Mouse (Mus musculus): ENCODE measurements at regions not wholly inside any gene's neighbourhood (a gene's known extent, or its start where the extent isn't known, plus 50 kb on each side); places are given as distances from the start of the nearest gene placed in this dataset.

DNA sequence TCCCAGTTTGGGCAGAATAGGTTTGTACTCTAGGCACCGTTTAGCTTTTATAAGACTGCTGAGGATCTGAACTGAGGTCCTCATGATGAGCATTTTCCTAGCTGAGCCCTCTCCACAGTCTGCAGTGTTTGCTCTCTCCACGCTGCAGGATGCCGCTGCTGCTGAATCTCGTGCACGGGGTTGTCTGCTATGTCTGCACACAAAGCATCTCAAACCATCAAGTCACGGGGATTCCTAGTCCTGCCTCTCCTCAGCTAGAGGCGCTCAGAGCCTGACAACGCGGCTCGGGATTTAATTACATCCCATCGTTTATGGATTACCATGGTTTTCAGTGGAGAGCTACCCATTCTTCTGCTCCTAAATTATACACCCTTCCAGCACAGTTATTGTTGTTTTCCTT is 175.6 kb downstream of the Rnf144b start:
- DNase-seq (ENCODE audit: low read depth in 3 of 3, low spot score in 3 of 3): no peak
- H3K9ac ChIP-seq (replicated peaks): no peak overlapping the region
- H3K36me3 ChIP-seq (replicated peaks; ENCODE audit: control insufficient read depth, insufficient read depth, low read depth): no peaks in the 10 kb centered on the region
- WGBS (ENCODE audit: insufficient replicate concordance): 66% methylated on average over 11 of the region's 11 CpGs
- no peaks in the 10 kb centered on the region for H3K27me3 ChIP-seq (ENCODE audit: control insufficient read depth, insufficient read depth, low read length)
- no peaks in the 10 kb centered on the region for H3K9me3 ChIP-seq (ENCODE audit: control insufficient read depth, low read length)
- H3K4me1 ChIP-seq (replicated peaks; ENCODE audit: control insufficient read depth in 2 of 2, insufficient read depth in 2 of 2, low read length in 1 of 2): no peaks in the 10 kb centered on the region
- no peak overlapping the region for H3K27ac ChIP-seq
- H3K4me2 ChIP-seq (ENCODE audit: low read depth): no peak overlapping the region
- H3K4me3 ChIP-seq (ENCODE audit: insufficient read depth in 1 of 2, low read depth in 2 of 2, low read length in 2 of 2): no peak overlapping the region
- TF ChIP-seq EP300 (IDR thresholded peaks at IDR 0.05; ENCODE audit: low read depth) (no peak), CTCF (IDR thresholded peaks at IDR 0.05; ENCODE audit: low read depth) (no peak)
- ATAC-seq (ENCODE audit: insufficient read depth): no peak

DNA sequence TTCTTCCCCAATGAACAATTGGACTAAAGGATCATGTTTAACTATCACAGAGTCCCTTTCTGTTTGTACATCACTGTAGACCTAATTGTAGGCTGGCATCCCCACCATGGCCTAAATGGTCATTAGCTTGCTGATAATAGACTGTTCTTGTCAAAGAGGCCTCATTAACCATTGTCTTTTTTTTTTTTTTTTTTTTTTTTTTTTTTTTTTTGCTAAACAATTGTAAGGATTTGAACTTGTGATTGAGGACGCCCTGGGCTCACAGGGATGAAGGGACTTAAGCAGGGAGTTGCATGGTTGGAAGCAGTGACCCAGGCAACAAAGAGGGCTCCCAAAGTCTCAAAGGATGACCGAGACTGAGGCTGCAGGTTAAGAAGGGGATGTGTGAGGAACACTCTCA is 178.0 kb downstream of the Rnf144b start:
- Histone ChIP-seq H3K4me3 (ENCODE audit: insufficient read depth in 1 of 2, low read depth in 2 of 2, low read length in 2 of 2) (no peak overlapping the region), H3K9me3 (ENCODE audit: control insufficient read depth, low read length) (no peaks in the 10 kb centered on the region), H3K36me3 (replicated peaks; ENCODE audit: control insufficient read depth, insufficient read depth, low read depth) (no peaks in the 10 kb centered on the region), H3K4me2 (ENCODE audit: low read depth) (no peak overlapping the region), H3K4me1 (replicated peaks; ENCODE audit: control insufficient read depth in 2 of 2, insufficient read depth in 2 of 2, low read length in 1 of 2) (no peaks in the 10 kb centered on the region), H3K27me3 (ENCODE audit: control insufficient read depth, insufficient read depth, low read length) (no peaks in the 10 kb centered on the region), H3K27ac (no peak overlapping the region), H3K9ac (replicated peaks) (no peak overlapping the region)
- DNase-seq (ENCODE audit: low read depth in 3 of 3, low spot score in 3 of 3) (no peak), ATAC-seq (ENCODE audit: insufficient read depth) (no peak)
- 39% methylated on average over 2 of the region's 2 CpGs for WGBS (ENCODE audit: insufficient replicate concordance)
- no peak for TF ChIP-seq CTCF (IDR thresholded peaks at IDR 0.05; ENCODE audit: low read depth)
- no peak for TF ChIP-seq EP300 (IDR thresholded peaks at IDR 0.05; ENCODE audit: low read depth)

- no peak overlapping the region for H3K4me3 ChIP-seq (ENCODE audit: insufficient read depth in 1 of 2, low read depth in 2 of 2, low read length in 2 of 2)
- DNase-seq (ENCODE audit: low read depth in 3 of 3, low spot score in 3 of 3) (no peak), ATAC-seq (ENCODE audit: insufficient read depth) (no peak)
- no peak overlapping the region for H3K27ac ChIP-seq
- H3K9me3 ChIP-seq (ENCODE audit: control insufficient read depth, low read length): no peaks in the 10 kb centered on the region
- WGBS (ENCODE audit: insufficient replicate concordance): 48% methylated on average over 3 of the region's 3 CpGs
- no peaks in the 10 kb centered on the region for H3K4me1 ChIP-seq (replicated peaks; ENCODE audit: control insufficient read depth in 2 of 2, insufficient read depth in 2 of 2, low read length in 1 of 2)
- no peaks in the 10 kb centered on the region for H3K36me3 ChIP-seq (replicated peaks; ENCODE audit: control insufficient read depth, insufficient read depth, low read depth)
- TF ChIP-seq CTCF (IDR thresholded peaks at IDR 0.05; ENCODE audit: low read depth) (no peak), EP300 (IDR thresholded peaks at IDR 0.05; ENCODE audit: low read depth) (no peak)
- no peak overlapping the region for H3K4me2 ChIP-seq (ENCODE audit: low read depth)
- no peaks in the 10 kb centered on the region for H3K27me3 ChIP-seq (ENCODE audit: control insufficient read depth, insufficient read depth, low read length)
- H3K9ac ChIP-seq (replicated peaks): no peak overlapping the region
Observed at GRCm38 (mm10) chr13:47301070-47301469, 178.6 kb downstream of the Rnf144b start.

GRCm38 (mm10) chr13:47309492-47309891 is 187.0 kb downstream of the Rnf144b start:
- 60% methylated on average over 6 of the region's 6 CpGs for WGBS (ENCODE audit: insufficient replicate concordance)
- H3K9me3 ChIP-seq (ENCODE audit: control insufficient read depth, low read length): no peaks in the 10 kb centered on the region
- ATAC-seq (ENCODE audit: insufficient read depth): no peak

DNA sequence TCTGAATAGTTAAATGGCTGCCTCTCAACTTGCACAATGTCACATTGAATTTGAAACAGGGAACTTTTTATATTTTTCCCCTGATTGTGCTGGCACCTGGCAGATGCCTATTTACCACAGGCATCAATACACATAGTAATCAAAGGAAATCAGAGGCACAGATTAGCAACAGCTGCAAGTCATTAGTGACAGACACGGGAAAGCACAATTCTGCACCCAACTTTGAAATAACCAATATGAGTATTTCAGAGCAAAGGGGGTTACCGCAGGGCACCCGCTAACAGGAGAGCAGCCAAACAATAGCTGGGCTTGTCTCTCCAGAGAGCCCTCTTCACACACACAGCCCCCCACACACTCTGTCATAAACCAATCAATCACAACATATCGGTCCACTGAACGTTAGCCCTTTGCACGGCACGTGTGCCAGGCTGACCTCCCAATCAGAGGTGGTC is 188.3 kb downstream of the Rnf144b start:
- ATAC-seq (ENCODE audit: insufficient read depth): no peak
- no peaks in the 10 kb centered on the region for H3K36me3 ChIP-seq (replicated peaks; ENCODE audit: control insufficient read depth, insufficient read depth, low read depth)
- no peaks in the 10 kb centered on the region for H3K27me3 ChIP-seq (ENCODE audit: control insufficient read depth, insufficient read depth, low read length)
- WGBS (ENCODE audit: insufficient replicate concordance): 64% methylated on average over 7 of the region's 7 CpGs
- H3K9ac ChIP-seq (replicated peaks): no peak overlapping the region
- H3K4me3 ChIP-seq (ENCODE audit: insufficient read depth in 1 of 2, low read depth in 2 of 2, low read length in 2 of 2): no peak overlapping the region
- no peak overlapping the region for H3K27ac ChIP-seq
- no peaks in the 10 kb centered on the region for H3K4me1 ChIP-seq (replicated peaks; ENCODE audit: control insufficient read depth in 2 of 2, insufficient read depth in 2 of 2, low read length in 1 of 2)
- TF ChIP-seq EP300 (IDR thresholded peaks at IDR 0.05; ENCODE audit: low read depth) (no peak), CTCF (IDR thresholded peaks at IDR 0.05; ENCODE audit: low read depth) (no peak)
- no peak for DNase-seq (ENCODE audit: low read depth in 3 of 3, low spot score in 3 of 3)
- H3K9me3 ChIP-seq (ENCODE audit: control insufficient read depth, low read length): no peaks in the 10 kb centered on the region
- no peak overlapping the region for H3K4me2 ChIP-seq (ENCODE audit: low read depth)

More at GRCm38 (mm10) chr13:47309492-47309891, 187.0 kb downstream of the Rnf144b start:
- Histone ChIP-seq H3K36me3 (replicated peaks; ENCODE audit: control insufficient read depth, insufficient read depth, low read depth) (no peaks in the 10 kb centered on the region), H3K27me3 (ENCODE audit: control insufficient read depth, insufficient read depth, low read length) (no peaks in the 10 kb centered on the region), H3K27ac (no peak overlapping the region), H3K4me3 (ENCODE audit: insufficient read depth in 1 of 2, low read depth in 2 of 2, low read length in 2 of 2) (no peak overlapping the region), H3K4me2 (ENCODE audit: low read depth) (no peak overlapping the region), H3K9ac (replicated peaks) (no peak overlapping the region), H3K4me1 (replicated peaks; ENCODE audit: control insufficient read depth in 2 of 2, insufficient read depth in 2 of 2, low read length in 1 of 2) (no peaks in the 10 kb centered on the region)
- no peak for DNase-seq (ENCODE audit: low read depth in 3 of 3, low spot score in 3 of 3)
- no peak for TF ChIP-seq CTCF (IDR thresholded peaks at IDR 0.05; ENCODE audit: low read depth)
- no peak for TF ChIP-seq EP300 (IDR thresholded peaks at IDR 0.05; ENCODE audit: low read depth)
